Mouse (Mus musculus) neural tube, embryonic 12.5 days (tissue): ENCODE measurements around the gene 1700011M02Rik. TPM values are rescaled to one million over a fixed set of nuclear protein-coding genes. Genes with fewer than 3 reads are reported as not detected.

Experiments used
- polyA plus RNA-seq: library from polyadenylated mRNA; unstranded; fragments of >200 nt; fragmentation: Nextera tagmentation; extraction: Ambion mirVana; gene quantifications from 2 replicates; pipeline ENCODE4 v1.2.1, GENCODE M21; 2016

The 1700011M02Rik gene
- polyA plus RNA-seq, 1 experiment from 2014 or later = not detected

Other genes with a start within 250 kb of the 1700011M02Rik start
- gene Gm3880, start 221.9 kb upstream of the 1700011M02Rik start, polyA plus RNA-seq = not detected in 2 replicates
- gene Gm9112, start 201.3 kb upstream of the 1700011M02Rik start, polyA plus RNA-seq = not detected in 2 replicates
- gene Dmrtc1b, start 201.0 kb upstream of the 1700011M02Rik start, polyA plus RNA-seq = not detected in 2 replicates
- gene Dmrtc1c1, start 105.9 kb upstream of the 1700011M02Rik start, polyA plus RNA-seq = not detected in 2 replicates
- gene Dmrtc1c2, start 54.3 kb upstream of the 1700011M02Rik start, polyA plus RNA-seq = not detected in 2 replicates
- not detected in 2 replicates for gene 1700031F05Rik, start 40.9 kb upstream of the 1700011M02Rik start, polyA plus RNA-seq
- 0.64 and 0.96 TPM in 2 replicates for gene Dmrtc1a, start 218 bp upstream of the 1700011M02Rik start, polyA plus RNA-seq
- gene 1700018G05Rik, start 19.5 kb downstream of the 1700011M02Rik start, polyA plus RNA-seq = not detected in 2 replicates